Mouse (Mus musculus): Measurements from ENCODE around the gene Ptk7. TPM values are rescaled to one million over a fixed set of nuclear protein-coding genes. Genes with fewer than 3 reads are reported as not detected.

Gene Ptk7
- total and polyA plus RNA-seq, 3 experiments, result 0.01 to 0.05 TPM; not detected in 1

GRCm38 (mm10) chr17:46594606-46595005 is 34.7 kb downstream of the Ptk7 start:
- no peak for ATAC-seq (ENCODE audit: extremely low read depth, insufficient number of reproducible peaks, low FRiP score, poor library complexity, severe bottlenecking)
- Histone ChIP-seq H3K27me3 (ENCODE audit: insufficient read depth, low read length) (peaks cover 19% of the 10 kb centered on the region; the same call in 1 of the 2 replicates), H3K4me1 (ENCODE audit: insufficient read depth, low read depth, low read length) (no peaks in the 10 kb centered on the region), H3K4me3 (ENCODE audit: low read depth, low read length) (no peak overlapping the region), H3K9me3 (replicated peaks) (no peaks in the 10 kb centered on the region), H3K36me3 (replicated peaks) (no peaks in the 10 kb centered on the region)
- TF ChIP-seq GATA1 (IDR thresholded peaks at IDR 0.05; ENCODE audit: borderline replicate concordance, low read length) (no peak), CTCF (IDR thresholded peaks at IDR 0.05; ENCODE audit: low read depth, low read length) (no peak)
- DNase-seq (ENCODE audit: low spot score), result no peak

GRCm38 (mm10) chr17:46593124-46593523 is 36.2 kb downstream of the Ptk7 start:
- TF ChIP-seq POLR2AphosphoS5 (IDR thresholded peaks at IDR 0.05; ENCODE audit: insufficient replicate concordance, low read depth, low read length), result no peak
- TF ChIP-seq TAL1 (conservative IDR thresholded peaks at IDR 0.05; ENCODE audit: low read depth, low read length), result no peak
- no peak for TF ChIP-seq CTCF (IDR thresholded peaks at IDR 0.05; ENCODE audit: low read depth, low read length)
- no peak for TF ChIP-seq GATA1 (IDR thresholded peaks at IDR 0.05; ENCODE audit: borderline replicate concordance, low read length)
- no peak for TF ChIP-seq GATA2 (IDR thresholded peaks at IDR 0.05; ENCODE audit: borderline replicate concordance, low read depth, low read length)
- no peak for DNase-seq (ENCODE audit: low spot score)
- Histone ChIP-seq H3K9me3 (replicated peaks) (no peaks in the 10 kb centered on the region), H3K4me1 (ENCODE audit: insufficient read depth, low read depth, low read length) (no peaks in the 10 kb centered on the region), H3K27me3 (ENCODE audit: insufficient read depth, low read length) (peaks cover 16% of the 10 kb centered on the region; the same call in 1 of the 2 replicates), H3K4me3 (ENCODE audit: low read depth, low read length) (no peak overlapping the region), H3K36me3 (replicated peaks) (no peaks in the 10 kb centered on the region)
- ATAC-seq (ENCODE audit: extremely low read depth, insufficient number of reproducible peaks, low FRiP score, poor library complexity, severe bottlenecking), result no peak

- H3K27me3 ChIP-seq (ENCODE audit: insufficient read depth, low read length), result peaks cover 16% of the 10 kb centered on the region; the same call in 1 of the 2 replicates
- H3K4me1 ChIP-seq (ENCODE audit: insufficient read depth, low read depth, low read length), result no peaks in the 10 kb centered on the region
- TF ChIP-seq GATA2 (IDR thresholded peaks at IDR 0.05; ENCODE audit: borderline replicate concordance, low read depth, low read length) (no peak), POLR2AphosphoS5 (IDR thresholded peaks at IDR 0.05; ENCODE audit: insufficient replicate concordance, low read depth, low read length) (no peak), TAL1 (conservative IDR thresholded peaks at IDR 0.05; ENCODE audit: low read depth, low read length) (no peak)
- H3K4me3 ChIP-seq (ENCODE audit: low read depth, low read length), result no peak overlapping the region
- no peaks in the 10 kb centered on the region for H3K9me3 ChIP-seq (replicated peaks)
- ATAC-seq (ENCODE audit: extremely low read depth, insufficient number of reproducible peaks, low FRiP score, poor library complexity, severe bottlenecking) (no peak), DNase-seq (ENCODE audit: low spot score) (no peak)
- no peaks in the 10 kb centered on the region for H3K36me3 ChIP-seq (replicated peaks)
These were observed 37.9 kb downstream of the Ptk7 start for GRCm38 (mm10) chr17:46591406-46591805.

GRCm38 (mm10) chr17:46590439-46590838 is 38.9 kb downstream of the Ptk7 start:
- H3K4me1 ChIP-seq (ENCODE audit: insufficient read depth, low read depth, low read length), result no peaks in the 10 kb centered on the region
- peaks cover 20% of the 10 kb centered on the region; the same call in 1 of the 2 replicates for H3K27me3 ChIP-seq (ENCODE audit: insufficient read depth, low read length)
- H3K9me3 ChIP-seq (replicated peaks), result no peaks in the 10 kb centered on the region
- H3K4me3 ChIP-seq (ENCODE audit: low read depth, low read length), result no peak overlapping the region
- no peaks in the 10 kb centered on the region for H3K36me3 ChIP-seq (replicated peaks)
- DNase-seq (ENCODE audit: low spot score) (no peak), ATAC-seq (ENCODE audit: extremely low read depth, insufficient number of reproducible peaks, low FRiP score, poor library complexity, severe bottlenecking) (no peak)
- TF ChIP-seq GATA2 (IDR thresholded peaks at IDR 0.05; ENCODE audit: borderline replicate concordance, low read depth, low read length) (no peak), GATA1 (IDR thresholded peaks at IDR 0.05; ENCODE audit: borderline replicate concordance, low read length) (no peak), CTCF (IDR thresholded peaks at IDR 0.05; ENCODE audit: low read depth, low read length) (no peak), TAL1 (conservative IDR thresholded peaks at IDR 0.05; ENCODE audit: low read depth, low read length) (no peak), POLR2AphosphoS5 (IDR thresholded peaks at IDR 0.05; ENCODE audit: insufficient replicate concordance, low read depth, low read length) (no peak)

GRCm38 (mm10) chr17:46589635-46590314 is 39.5 kb downstream of the Ptk7 start:
- Histone ChIP-seq H3K4me3 (ENCODE audit: low read depth, low read length) (peak overlapping the region; percentile 9; the same call in 1 of the 2 replicates), H3K27me3 (ENCODE audit: insufficient read depth, low read length) (peaks cover 20% of the 10 kb centered on the region; the same call in 1 of the 2 replicates), H3K9me3 (replicated peaks) (no peaks in the 10 kb centered on the region), H3K36me3 (replicated peaks) (no peaks in the 10 kb centered on the region), H3K4me1 (ENCODE audit: insufficient read depth, low read depth, low read length) (no peaks in the 10 kb centered on the region)
- DNase-seq (ENCODE audit: low spot score), result no peak
- no peak for TF ChIP-seq TAL1 (conservative IDR thresholded peaks at IDR 0.05; ENCODE audit: low read depth, low read length)
- no peak for ATAC-seq (ENCODE audit: extremely low read depth, insufficient number of reproducible peaks, low FRiP score, poor library complexity, severe bottlenecking)

GRCm38 (mm10) chr17:46588913-46589312 is 40.4 kb downstream of the Ptk7 start:
- TF ChIP-seq POLR2AphosphoS5 (IDR thresholded peaks at IDR 0.05; ENCODE audit: insufficient replicate concordance, low read depth, low read length) (no peak), CTCF (IDR thresholded peaks at IDR 0.05; ENCODE audit: low read depth, low read length) (no peak), GATA1 (IDR thresholded peaks at IDR 0.05; ENCODE audit: borderline replicate concordance, low read length) (no peak), GATA2 (IDR thresholded peaks at IDR 0.05; ENCODE audit: borderline replicate concordance, low read depth, low read length) (no peak), TAL1 (conservative IDR thresholded peaks at IDR 0.05; ENCODE audit: low read depth, low read length) (no peak)
- no peak for ATAC-seq (ENCODE audit: extremely low read depth, insufficient number of reproducible peaks, low FRiP score, poor library complexity, severe bottlenecking)
- DNase-seq (ENCODE audit: low spot score), result no peak
- Histone ChIP-seq H3K36me3 (replicated peaks) (no peaks in the 10 kb centered on the region), H3K4me3 (ENCODE audit: low read depth, low read length) (no peak overlapping the region), H3K27me3 (ENCODE audit: insufficient read depth, low read length) (peaks cover 17% of the 10 kb centered on the region; the same call in 1 of the 2 replicates), H3K4me1 (ENCODE audit: insufficient read depth, low read depth, low read length) (no peaks in the 10 kb centered on the region), H3K9me3 (replicated peaks) (no peaks in the 10 kb centered on the region)
